Mouse (Mus musculus) megakaryocyte-erythroid progenitor cell, adult 5-6 weeks (primary cell): Measurements from ENCODE around the gene Acbd4. TPM values are rescaled to one million over a fixed set of nuclear protein-coding genes. Genes with fewer than 3 reads are reported as not detected.

Experiments
- ATAC-seq: replicated peaks from 2 replicates; pipeline ENCODE4 v1.8.0; 2016; ENCODE audit warnings: mild to moderate bottlenecking, inconsistent platforms; ENCODE audit not compliant: severe bottlenecking, poor library complexity, low FRiP score, low TSS enrichment
- total RNA-seq, 2 experiments: library from RNA; stranded (forward) in 1 of 2; stranded (reverse) in 1 of 2; fragments of 200-1000, 215-1000 nt in 1 of 2; fragments of >200 nt in 1 of 2; fragmentation: Nextera tagmentation in 1 of 2; gene quantifications; 2 replicates each; pipeline ENCODE4 v1.2.3; 2014 to 2017

The Acbd4 gene
- total RNA-seq (2014; fragmentation: Nextera tagmentation) (6.8 and 15.5 TPM in 2 replicates), total RNA-seq (2017) (10.8 and 11.4 TPM in 2 replicates)

GRCm38 (mm10) chr11:103101481-103101865 lies at the start of gene Acbd4, which contains the start of gene Plcd3:
TSS of gene Acbd4 (plus strand) at chr11:103101682.
TSS of gene Plcd3 (minus strand) at chr11:103101658.
- peak; percentile 41 for ATAC-seq

- ATAC-seq = no peak
Measured at GRCm38 (mm10) chr11:103052078-103052477, 49.4 kb upstream of the Acbd4 start.

- no peak for ATAC-seq
Measured at GRCm38 (mm10) chr11:103053191-103054076, 48.0 kb upstream of the Acbd4 start.

GRCm38 (mm10) chr11:103054798-103055197 lies 46.7 kb upstream of the Acbd4 start:
- peak; percentile 64; the same call in 1 of the 2 replicates for ATAC-seq

GRCm38 (mm10) chr11:103056636-103057035 lies 44.8 kb upstream of the Acbd4 start:
- no peak for ATAC-seq

GRCm38 (mm10) chr11:103058499-103059085 lies 42.9 kb upstream of the Acbd4 start:
- no peak for ATAC-seq

- no peak for ATAC-seq
Measured at GRCm38 (mm10) chr11:103066191-103067050, 35.1 kb upstream of the Acbd4 start.

GRCm38 (mm10) chr11:103067051-103067361 lies 34.5 kb upstream of the Acbd4 start:
- no peak for ATAC-seq

- peak; percentile 34; the same call in 1 of the 2 replicates for ATAC-seq
Measured at GRCm38 (mm10) chr11:103067457-103068001, 34.0 kb upstream of the Acbd4 start.

- no peak for ATAC-seq
Measured at GRCm38 (mm10) chr11:103068272-103068671, 33.2 kb upstream of the Acbd4 start.

- no peak for ATAC-seq
Measured at GRCm38 (mm10) chr11:103068884-103069283, 32.6 kb upstream of the Acbd4 start.

- ATAC-seq = no peak
Measured at GRCm38 (mm10) chr11:103069731-103070130, 31.8 kb upstream of the Acbd4 start.

- ATAC-seq = no peak
Measured at GRCm38 (mm10) chr11:103070322-103070880, 31.1 kb upstream of the Acbd4 start.

- no peak for ATAC-seq
Measured at GRCm38 (mm10) chr11:103073671-103074070, 27.8 kb upstream of the Acbd4 start.

GRCm38 (mm10) chr11:103074121-103074650 lies 27.3 kb upstream of the Acbd4 start:
- ATAC-seq = no peak

- ATAC-seq = no peak
Measured at GRCm38 (mm10) chr11:103074796-103075323, 26.6 kb upstream of the Acbd4 start.

GRCm38 (mm10) chr11:103076010-103076409 lies 25.5 kb upstream of the Acbd4 start:
- peak; percentile 48 for ATAC-seq

GRCm38 (mm10) chr11:103076581-103076980 lies 24.9 kb upstream of the Acbd4 start:
- ATAC-seq = no peak

- no peak for ATAC-seq
Measured at GRCm38 (mm10) chr11:103078131-103078530, 23.4 kb upstream of the Acbd4 start.
